Mouse (Mus musculus) c-Kit-negative CD71-positive TER-119-positive erythroid progenitor cells, embryonic 14.5 days (primary cell): ENCODE measurements around the gene Tyr.
"Not testable (repeated sequence)": the region's sequence is repeated elsewhere in the genome, so short reads cannot be mapped to it uniquely, and the experiment has no call there.

Experiments
- DNase-seq: peaks from one replicate; pipeline ENCODE4 v3.0.0-alpha.2; 2013; ENCODE audit warnings: low read depth, low spot score

Gene Tyr

DNA sequence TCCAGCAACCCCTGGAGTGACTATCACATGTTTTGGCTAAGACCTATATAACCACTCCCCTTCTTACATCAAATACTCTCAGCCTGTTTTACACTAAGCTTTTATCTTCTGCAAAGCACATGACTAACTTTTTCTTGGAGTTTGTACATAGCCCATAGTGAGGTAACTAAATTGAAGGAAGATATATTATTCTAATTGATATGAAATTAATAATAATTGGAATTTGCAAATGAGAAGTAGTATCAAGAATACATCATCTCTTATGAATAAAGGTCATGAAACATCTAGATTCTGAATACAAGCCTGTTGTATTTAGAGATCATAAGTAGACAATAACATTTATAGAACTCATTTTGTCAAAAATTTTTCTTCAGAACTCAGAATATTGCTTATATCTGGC, at the start of gene Tyr:
Tyr (minus strand) TSS at position 101 of the 400 bp plus-strand sequence.
- DNase-seq: no peak

DNA sequence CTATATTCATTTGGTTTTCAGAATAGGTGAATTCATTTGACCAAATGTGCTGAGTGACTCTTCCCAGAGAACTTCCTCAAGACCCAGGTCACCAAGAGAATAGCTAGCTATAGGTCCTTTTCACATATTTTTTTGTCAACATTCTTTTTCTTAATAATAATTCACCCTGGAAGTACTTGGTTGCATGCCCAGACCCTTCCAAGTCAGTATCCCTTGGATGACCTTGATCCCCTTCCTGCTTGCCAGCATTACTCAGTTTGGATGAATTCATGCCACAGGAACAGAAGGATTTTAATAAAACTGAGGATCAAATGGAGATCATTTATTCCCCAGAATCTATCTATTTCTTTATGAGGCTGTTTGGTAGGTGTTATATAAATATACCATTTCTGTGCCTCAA, 45.7 kb upstream of the Tyr start:
- no peak for DNase-seq

DNA sequence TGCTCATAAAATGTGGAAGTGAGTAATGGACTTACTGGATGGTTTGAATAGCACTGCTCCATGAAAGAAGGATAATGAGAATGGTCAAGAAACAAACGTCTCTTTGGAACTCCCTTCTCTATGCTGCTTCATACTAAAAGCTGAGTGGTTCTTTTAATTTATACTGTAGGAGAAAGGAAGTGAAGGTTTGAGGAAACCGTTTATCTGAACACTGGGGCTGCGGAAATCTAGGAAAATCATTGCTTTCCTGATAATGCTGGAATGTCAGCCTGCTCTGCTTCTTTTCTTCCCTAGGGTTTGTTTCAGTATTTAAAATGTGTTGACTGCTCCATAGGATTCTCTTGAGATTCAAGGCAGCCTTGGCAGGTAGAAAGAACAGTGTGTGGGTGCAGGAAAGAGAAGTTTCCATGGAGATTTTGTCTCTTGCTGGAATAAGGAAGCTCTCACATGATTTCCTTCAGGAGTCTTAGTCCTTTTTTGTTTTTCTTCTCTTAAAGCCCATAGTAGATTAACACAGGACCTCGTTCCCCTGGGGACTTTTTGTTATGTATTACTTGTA, 891 bp upstream of the Tyr start:
- DNase-seq: no peak

DNA sequence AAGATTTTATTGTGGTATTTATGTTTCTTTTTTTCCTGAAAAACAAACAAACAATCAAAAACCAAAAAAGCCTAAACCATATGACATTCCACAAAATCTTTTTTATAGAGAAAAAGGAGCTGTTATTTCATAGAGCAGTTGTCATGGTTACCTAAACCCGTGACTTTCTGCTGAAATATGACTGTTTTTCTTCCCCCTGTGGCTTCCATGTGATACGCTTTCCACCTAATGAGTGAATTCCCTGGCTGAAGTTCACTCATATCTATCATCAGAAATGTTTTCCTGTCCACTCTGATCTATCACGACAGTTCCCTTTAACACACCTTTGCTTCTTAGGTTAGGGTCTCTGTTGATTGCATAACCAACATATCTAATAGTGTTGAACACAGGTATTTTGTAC, 5.3 kb downstream of the Tyr start:
- no peak for DNase-seq

GRCm38 (mm10) chr7:87413271-87413670, 80.0 kb downstream of the Tyr start:
- no peak for DNase-seq

GRCm38 (mm10) chr7:87411373-87411772, 81.9 kb downstream of the Tyr start:
- DNase-seq: not testable (repeated sequence)

GRCm38 (mm10) chr7:87397023-87397422, 96.3 kb downstream of the Tyr start:
- no peak for DNase-seq

GRCm38 (mm10) chr7:87374935-87375334, 118.4 kb downstream of the Tyr start:
- DNase-seq: no peak
